Mouse (Mus musculus): ENCODE results near the gene Ptges. TPM values are rescaled to one million over a fixed set of nuclear protein-coding genes. Genes with fewer than 3 reads are reported as not detected.
A peak's percentile ranks its signal among the peaks of the same experiment; 100 is the strongest.

Gene Ptges
- polyA plus RNA-seq, 1 experiment from 2014 or later = 11.8 TPM

- no peak overlapping the region for H3K27ac ChIP-seq
Measured at GRCm38 (mm10) chr2:30904231-30904630, 25.4 kb downstream of the Ptges start.

GRCm38 (mm10) chr2:30902726-30903722 is 26.6 kb downstream of the Ptges start:
- 10% methylated on average over 36 of the region's 37 CpGs for WGBS
- no peaks in the 10 kb centered on the region for H3K9me3 ChIP-seq (replicated peaks)
- peaks cover 31% of the 10 kb centered on the region for H3K4me1 ChIP-seq
- peak overlapping the region; percentile 67 for H3K27ac ChIP-seq
- H3K36me3 ChIP-seq = peaks cover 3% of the 10 kb centered on the region; the same call in 1 of the 2 replicates
- peaks cover 25% of the 10 kb centered on the region for H3K27me3 ChIP-seq (ENCODE audit: low read depth, poor library complexity, severe bottlenecking)
- peak overlapping the region; percentile 60 for H3K4me3 ChIP-seq
- DNase-seq (ENCODE audit: low spot score) = peak; percentile 66

More at GRCm38 (mm10) chr2:30904231-30904630, 25.4 kb downstream of the Ptges start:
- Histone ChIP-seq H3K4me3 (no peak overlapping the region), H3K9me3 (replicated peaks) (no peaks in the 10 kb centered on the region), H3K36me3 (peaks cover 3% of the 10 kb centered on the region; the same call in 1 of the 2 replicates), H3K27me3 (ENCODE audit: low read depth, poor library complexity, severe bottlenecking) (peaks cover 25% of the 10 kb centered on the region), H3K4me1 (peaks cover 30% of the 10 kb centered on the region)
- 79% methylated on average over 6 of the region's 6 CpGs for WGBS
- no peak for DNase-seq (ENCODE audit: low spot score)

GRCm38 (mm10) chr2:30902256-30902655 is 27.4 kb downstream of the Ptges start:
- no peak for DNase-seq (ENCODE audit: low spot score)
- peak overlapping the region; percentile 67 for H3K27ac ChIP-seq
- WGBS = 24% methylated on average over 8 of the region's 8 CpGs
- H3K4me3 ChIP-seq = peak overlapping the region; percentile 60
- peaks cover 3% of the 10 kb centered on the region; the same call in 1 of the 2 replicates for H3K36me3 ChIP-seq
- no peaks in the 10 kb centered on the region for H3K9me3 ChIP-seq (replicated peaks)
- H3K27me3 ChIP-seq (ENCODE audit: low read depth, poor library complexity, severe bottlenecking) = peaks cover 25% of the 10 kb centered on the region
- H3K4me1 ChIP-seq = peaks cover 39% of the 10 kb centered on the region

GRCm38 (mm10) chr2:30901646-30902160 is 28.0 kb downstream of the Ptges start:
- WGBS = 49% methylated on average over 6 of the region's 6 CpGs
- DNase-seq (ENCODE audit: low spot score) = no peak
- Histone ChIP-seq H3K27me3 (ENCODE audit: low read depth, poor library complexity, severe bottlenecking) (peaks cover 25% of the 10 kb centered on the region), H3K27ac (peak overlapping the region; percentile 11; the same call in 1 of the 2 replicates), H3K36me3 (peaks cover 3% of the 10 kb centered on the region; the same call in 1 of the 2 replicates), H3K9me3 (replicated peaks) (no peaks in the 10 kb centered on the region), H3K4me1 (peaks cover 44% of the 10 kb centered on the region), H3K4me3 (peak overlapping the region; percentile 60)

- no peak for DNase-seq (ENCODE audit: low spot score)
- no peak overlapping the region for H3K4me3 ChIP-seq
- peaks cover 21% of the 10 kb centered on the region for H3K27me3 ChIP-seq (ENCODE audit: low read depth, poor library complexity, severe bottlenecking)
- no peaks in the 10 kb centered on the region for H3K9me3 ChIP-seq (replicated peaks)
- H3K36me3 ChIP-seq = peaks cover 3% of the 10 kb centered on the region; the same call in 1 of the 2 replicates
- H3K27ac ChIP-seq = no peak overlapping the region
- peaks cover 48% of the 10 kb centered on the region for H3K4me1 ChIP-seq
- 93% methylated on average over 14 of the region's 14 CpGs for WGBS
Measured at GRCm38 (mm10) chr2:30899397-30900069, 30.1 kb downstream of the Ptges start.

GRCm38 (mm10) chr2:30897291-30897690 is 32.4 kb downstream of the Ptges start:
- no peak for DNase-seq (ENCODE audit: low spot score)
- Histone ChIP-seq H3K36me3 (peaks cover 5% of the 10 kb centered on the region; the same call in 1 of the 2 replicates), H3K27ac (peak overlapping the region; percentile 33; the same call in 1 of the 2 replicates), H3K4me1 (peaks cover 48% of the 10 kb centered on the region), H3K27me3 (ENCODE audit: low read depth, poor library complexity, severe bottlenecking) (peaks cover 11% of the 10 kb centered on the region), H3K9me3 (replicated peaks) (no peaks in the 10 kb centered on the region), H3K4me3 (no peak overlapping the region)
- 31% methylated on average over 6 of the region's 6 CpGs for WGBS

GRCm38 (mm10) chr2:30893946-30894345 is 35.7 kb downstream of the Ptges start:
- H3K4me1 ChIP-seq = peaks cover 40% of the 10 kb centered on the region
- no peaks in the 10 kb centered on the region for H3K9me3 ChIP-seq (replicated peaks)
- 87% methylated on average over 7 of the region's 7 CpGs for WGBS
- no peaks in the 10 kb centered on the region for H3K27me3 ChIP-seq (ENCODE audit: low read depth, poor library complexity, severe bottlenecking)
- DNase-seq (ENCODE audit: low spot score) = no peak
- H3K36me3 ChIP-seq = 0 out of 2 replicates have a peak, but pooled peaks cover 3% of the 10 kb centered on the region
- H3K4me3 ChIP-seq = no peak overlapping the region
- no peak overlapping the region for H3K27ac ChIP-seq

GRCm38 (mm10) chr2:30893399-30893798 is 36.3 kb downstream of the Ptges start:
- peaks cover 40% of the 10 kb centered on the region for H3K4me1 ChIP-seq
- no peaks in the 10 kb centered on the region for H3K9me3 ChIP-seq (replicated peaks)
- 11% methylated on average over 6 of the region's 6 CpGs for WGBS
- H3K36me3 ChIP-seq = 0 out of 2 replicates have a peak, but pooled peaks cover 3% of the 10 kb centered on the region
- H3K4me3 ChIP-seq = no peak overlapping the region
- H3K27me3 ChIP-seq (ENCODE audit: low read depth, poor library complexity, severe bottlenecking) = no peaks in the 10 kb centered on the region
- peak overlapping the region; percentile 69; the same call in 1 of the 2 replicates for H3K27ac ChIP-seq
- DNase-seq (ENCODE audit: low spot score) = no peak

- Histone ChIP-seq H3K27ac (peak overlapping the region; percentile 38; the same call in 1 of the 2 replicates), H3K27me3 (ENCODE audit: low read depth, poor library complexity, severe bottlenecking) (no peaks in the 10 kb centered on the region), H3K4me1 (peaks cover 34% of the 10 kb centered on the region), H3K9me3 (replicated peaks) (no peaks in the 10 kb centered on the region), H3K36me3 (peaks cover 17% of the 10 kb centered on the region), H3K4me3 (no peak overlapping the region)
- WGBS = 7% methylated on average over 3 of the region's 3 CpGs
- peak; percentile 75 for DNase-seq (ENCODE audit: low spot score)
Measured at GRCm38 (mm10) chr2:30891002-30891401, 38.7 kb downstream of the Ptges start.

GRCm38 (mm10) chr2:30885453-30886163 is 44.1 kb downstream of the Ptges start:
- peak overlapping the region; percentile 20 for H3K4me3 ChIP-seq

GRCm38 (mm10) chr2:30884852-30885373 is 44.8 kb downstream of the Ptges start:
- DNase-seq (ENCODE audit: low spot score) = no peak
- Histone ChIP-seq H3K27me3 (ENCODE audit: low read depth, poor library complexity, severe bottlenecking) (no peaks in the 10 kb centered on the region), H3K36me3 (peaks cover 69% of the 10 kb centered on the region), H3K4me3 (no peak overlapping the region), H3K27ac (peak overlapping the region; percentile 87; the same call in 1 of the 2 replicates), H3K9me3 (replicated peaks) (peaks cover 2% of the 10 kb centered on the region; the same call in 1 of the 2 replicates), H3K4me1 (peaks cover 18% of the 10 kb centered on the region)
- 97% methylated on average over 4 of the region's 4 CpGs for WGBS

More at GRCm38 (mm10) chr2:30885453-30886163, 44.1 kb downstream of the Ptges start:
- H3K36me3 ChIP-seq = peaks cover 62% of the 10 kb centered on the region
- peak; percentile 73 for DNase-seq (ENCODE audit: low spot score)
- peaks cover 19% of the 10 kb centered on the region for H3K4me1 ChIP-seq
- peak overlapping the region; percentile 87 for H3K27ac ChIP-seq
- 22% methylated on average over 9 of the region's 9 CpGs for WGBS
- H3K27me3 ChIP-seq (ENCODE audit: low read depth, poor library complexity, severe bottlenecking) = no peaks in the 10 kb centered on the region
- peaks cover 2% of the 10 kb centered on the region; the same call in 1 of the 2 replicates for H3K9me3 ChIP-seq (replicated peaks)

Data from limb, embryonic 10.5 days (tissue).